Mouse (Mus musculus) embryonic fibroblast, embryonic 13.5 days (primary cell): Measurements from ENCODE around the gene Nkx3-2.

Source experiments
- CTCF ChIP-seq: IDR thresholded peaks from 2 replicates; pipeline ENCODE4 v1.5.1; 2011; ENCODE audit warnings: mild to moderate bottlenecking, control low read depth, low read length, moderate library complexity, borderline replicate concordance; ENCODE audit not compliant: insufficient read depth
- POLR2A ChIP-seq: IDR thresholded peaks from 2 replicates; pipeline ENCODE4 v1.6.1; 2011; ENCODE audit warnings: low read depth, mild to moderate bottlenecking, control low read depth, low read length, moderate library complexity

DNA sequence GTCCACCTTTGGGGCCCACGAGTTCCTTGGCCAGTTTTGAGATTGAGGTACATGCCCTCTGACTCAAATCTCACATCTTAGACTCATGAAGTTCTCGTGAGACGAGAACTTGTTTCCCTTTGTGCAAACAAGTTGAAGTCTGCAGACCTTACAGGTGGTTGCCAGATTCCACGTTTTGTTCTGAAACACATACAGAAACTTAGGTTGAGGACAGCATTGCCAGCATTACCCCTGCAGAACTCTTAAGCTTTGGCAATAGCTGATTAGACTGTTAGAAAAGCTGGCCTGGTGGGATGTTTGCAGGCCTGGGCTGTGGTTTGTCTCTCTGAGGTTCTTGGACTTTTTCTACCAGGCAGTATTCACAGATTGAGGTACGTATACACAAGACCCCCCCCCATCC lies 7.0 kb downstream of the Nkx3-2 start:
- TF ChIP-seq CTCF = no peak
- no peak for TF ChIP-seq POLR2A
